Mouse (Mus musculus): ENCODE results near the gene Rnf123. TPM values are rescaled to one million over a fixed set of nuclear protein-coding genes. Genes with fewer than 3 reads are reported as not detected.

Rnf123 gene
- total RNA-seq, 2 experiments from 2014 or later: 92.5 to 93.8 TPM

Small RNA genes within 50 kb of the gene (microRNA-seq; reads per million reads assigned to microRNA genes)
- gene Gm47303 (not detected), gene Mir7088 (not detected)

Other genes with a start within 250 kb of the Rnf123 start
- 10 to 100 TPM; 73.4 to 79.0 TPM for gene Rbm6, start 210.1 kb downstream of the Rnf123 start, total RNA-seq (2021)
- gene Mon1a, start 195.2 kb downstream of the Rnf123 start, total RNA-seq (2021): 10 to 100 TPM; 15.2 to 16.1 TPM
- 1 to 10 TPM; 2.2 to 3.6 TPM for gene Mst1r, start 176.5 kb downstream of the Rnf123 start, total RNA-seq (2021)
- gene Actl11, start 154.9 kb downstream of the Rnf123 start, total RNA-seq (2021): not detected
- 100 to 1,000 TPM; 333 to 354 TPM for gene Camkv, start 147.7 kb downstream of the Rnf123 start, total RNA-seq (2021)
- 10 to 100 TPM; 21.2 to 21.3 TPM for gene Traip, start 133.2 kb downstream of the Rnf123 start, total RNA-seq (2021)
- 1 to 10 TPM; 2.1 to 3.5 TPM for gene Uba7, start 107.8 kb downstream of the Rnf123 start, total RNA-seq (2021)
- 1 to 10 TPM in 1 of 2 experiments, under 1 TPM in 1; 0.44 to 1.3 TPM for gene Gm20661, start 100.3 kb downstream of the Rnf123 start, total RNA-seq (2021)
- 10 to 100 TPM in 1 of 2 experiments, 1 to 10 TPM in 1; 9.4 to 10.4 TPM for gene Inka1, start 97.5 kb downstream of the Rnf123 start, total RNA-seq (2021)
- 1 to 10 TPM; 1.0 to 2.3 TPM for gene Cdhr4, start 90.8 kb downstream of the Rnf123 start, total RNA-seq (2021)
- 1 to 10 TPM; 1.3 to 2.5 TPM for gene Gm20662, start 87.0 kb downstream of the Rnf123 start, total RNA-seq (2021)
- gene Ip6k1, start 80.8 kb downstream of the Rnf123 start, total RNA-seq (2021): 100 to 1,000 TPM; 153 to 160 TPM
- 10 to 100 TPM; 15.2 to 15.5 TPM for gene Gmppb, start 34.1 kb downstream of the Rnf123 start, total RNA-seq (2021)
- gene Amigo3, start 30.2 kb downstream of the Rnf123 start, total RNA-seq (2021): 1 to 10 TPM; 1.6 to 2.8 TPM
- gene Mst1, start 2.9 kb downstream of the Rnf123 start, total RNA-seq (2021): not detected
- gene Apeh, start 11.3 kb upstream of the Rnf123 start, total RNA-seq (2021): 10 to 100 TPM; 46.1 to 50.1 TPM
- gene Bsn, start 107.0 kb upstream of the Rnf123 start, total RNA-seq (2021): 10 to 100 TPM; 70.4 to 74.5 TPM
- gene Dag1, start 180.6 kb upstream of the Rnf123 start, total RNA-seq (2021): 100 to 1,000 TPM; 121 to 127 TPM
- 100 to 1,000 TPM; 101 to 118 TPM for gene Nicn1, start 207.1 kb upstream of the Rnf123 start, total RNA-seq (2021)
- gene Amt, start 213.5 kb upstream of the Rnf123 start, total RNA-seq (2021): 10 to 100 TPM; 25.0 to 26.7 TPM
- gene Rhoa, start 222.8 kb upstream of the Rnf123 start, total RNA-seq (2021): 100 to 1,000 TPM; 191 to 205 TPM
- 10 to 100 TPM; 30.0 to 35.6 TPM for gene Tcta, start 222.8 kb upstream of the Rnf123 start, total RNA-seq (2021)